Mouse (Mus musculus): Measurements from ENCODE around the gene Naa38.

DNA sequence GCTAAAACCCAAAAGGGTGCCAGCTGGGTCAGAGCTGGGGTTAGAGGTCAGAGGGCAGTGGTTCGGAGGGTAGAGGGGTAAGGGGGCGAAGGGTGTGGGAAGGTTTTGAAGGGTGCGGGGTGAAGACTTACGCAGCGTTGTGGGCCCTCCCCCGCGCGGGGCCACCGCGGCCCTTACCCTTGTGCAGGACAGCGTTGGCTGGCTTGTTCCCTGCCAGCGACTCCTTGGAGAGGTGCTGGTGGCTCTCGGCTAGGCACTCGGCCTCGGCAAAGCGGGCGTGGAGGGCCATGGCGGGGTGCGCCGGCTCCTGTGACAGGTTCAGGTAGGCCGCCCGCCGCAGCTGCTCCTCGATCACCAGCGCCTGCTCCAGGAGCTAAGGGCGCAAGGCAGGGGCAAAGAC, 48.8 kb upstream of the Naa38 start:
- no peak for TF ChIP-seq CTCF (IDR thresholded peaks at IDR 0.05; ENCODE audit: low read depth, low read length)
- TF ChIP-seq POLR2A (IDR thresholded peaks at IDR 0.05; ENCODE audit: insufficient read depth, low read length): no peak
- TF ChIP-seq EP300 (IDR thresholded peaks at IDR 0.05; ENCODE audit: insufficient read depth, low read depth, low read length): no peak
